Mouse (Mus musculus) liver, embryonic 14.5 days (tissue): ENCODE results near the gene Fcgrt. TPM values are rescaled to one million over a fixed set of nuclear protein-coding genes. Genes with fewer than 3 reads are reported as not detected.

Source experiments
- ATAC-seq: fragments of 200-750 bp; cut with Nextera tagmentation; 2 replicates; pipeline ENCODE4 v1.8.0; 2017; ENCODE audit warnings: moderate number of reproducible peaks, mild to moderate bottlenecking, moderate library complexity; ENCODE audit not compliant: insufficient read depth
- DNase-seq, 3 experiments: peaks; one replicate each; pipeline ENCODE4 v3.0.0-alpha.2; 2012 to 2013; ENCODE audit warnings: low read depth in 3 of 3, low spot score in 3 of 3
- H3K27ac ChIP-seq: fragments of 300-500 bp; sonication (generic); 2 replicates; pipeline ENCODE4 v1.5.1; 2014; ENCODE audit warnings: moderate library complexity, mild to moderate bottlenecking, control low read depth, inconsistent platforms
- H3K27me3 ChIP-seq: fragments of 300-500 bp; sonication (generic); 2 replicates; pipeline ENCODE4 v1.6.1; 2014; ENCODE audit warnings: mild to moderate bottlenecking, low read length, moderate library complexity; ENCODE audit not compliant: control insufficient read depth, insufficient read depth
- H3K36me3 ChIP-seq: fragments of 300-500 bp; sonication (generic); replicated peaks from 2 replicates; pipeline ENCODE4 v1.6.1; 2014; ENCODE audit warnings: low read depth; ENCODE audit not compliant: control insufficient read depth, insufficient read depth
- H3K4me1 ChIP-seq, 2 experiments: fragments of 200-500 bp in 1 of 2; fragments of 300-500 bp in 1 of 2; sonication (generic) in 1 of 2; replicated peaks; 2 replicates each; pipeline ENCODE4 v1.6.1; 2012 to 2014; ENCODE audit warnings: antibody characterized with exemption in 1 of 2, inconsistent platforms in 1 of 2, low read length in 1 of 2; ENCODE audit not compliant: control insufficient read depth in 2 of 2, insufficient read depth in 2 of 2
- H3K4me2 ChIP-seq: fragments of 300-500 bp; sonication (generic); 2 replicates; pipeline ENCODE4 v1.6.1; 2014; ENCODE audit warnings: low read depth, mild to moderate bottlenecking, control low read depth, moderate library complexity
- H3K4me3 ChIP-seq, 2 experiments: fragments of 200-500 bp in 1 of 2; fragments of 300-500 bp in 1 of 2; sonication (generic) in 1 of 2; 2 replicates each; pipeline ENCODE4 v1.5.1; 2012 to 2014; ENCODE audit warnings: low read depth in 2 of 2, low read length in 2 of 2, mild to moderate bottlenecking in 2 of 2, control low read depth in 1 of 2, inconsistent platforms in 1 of 2, moderate library complexity in 1 of 2; ENCODE audit not compliant: insufficient read depth in 1 of 2
- H3K9ac ChIP-seq: fragments of 300-500 bp; sonication (generic); replicated peaks from 2 replicates; pipeline ENCODE4 v1.6.1; 2014; ENCODE audit warnings: mild to moderate bottlenecking, control low read depth, moderate library complexity
- H3K9me3 ChIP-seq: fragments of 300-500 bp; sonication (generic); 2 replicates; pipeline ENCODE4 v1.6.1; 2016; ENCODE audit warnings: low read length, mixed read lengths; ENCODE audit not compliant: control insufficient read depth
- CTCF ChIP-seq: IDR thresholded peaks from 2 replicates; pipeline ENCODE4 v1.5.1; 2016; ENCODE audit warnings: antibody characterized with exemption, low read depth, control low read depth
- EP300 ChIP-seq: IDR thresholded peaks from 2 replicates; pipeline ENCODE4 v1.6.1; 2016; ENCODE audit warnings: antibody characterized with exemption, low read depth
- WGBS: fragments of 180-500 bp; shearing (Covaris S2); extraction: QIAGEN DNeasy Blood & Tissue Kit; methylation state at CpG from one replicate; pipeline ENCODE4 v1.1.7; 2014; ENCODE audit not compliant: insufficient replicate concordance; 5-methylcytosine and 5-hydroxymethylcytosine counted together
- polyA plus RNA-seq, 2 experiments: library from polyadenylated mRNA; depleted of rRNA in 1 of 2; stranded (reverse) in 1 of 2; unstranded in 1 of 2; fragments of >200 nt; fragmentation: Nextera tagmentation in 1 of 2; extraction: Ambion mirVana in 1 of 2; gene quantifications; 2 replicates each; pipeline versions ENCODE4 v1.2.1 to v1.2.3; 2012 to 2014

The Fcgrt gene
- polyA plus RNA-seq, 2 experiments = 14.9 to 35.5 TPM

DNA sequence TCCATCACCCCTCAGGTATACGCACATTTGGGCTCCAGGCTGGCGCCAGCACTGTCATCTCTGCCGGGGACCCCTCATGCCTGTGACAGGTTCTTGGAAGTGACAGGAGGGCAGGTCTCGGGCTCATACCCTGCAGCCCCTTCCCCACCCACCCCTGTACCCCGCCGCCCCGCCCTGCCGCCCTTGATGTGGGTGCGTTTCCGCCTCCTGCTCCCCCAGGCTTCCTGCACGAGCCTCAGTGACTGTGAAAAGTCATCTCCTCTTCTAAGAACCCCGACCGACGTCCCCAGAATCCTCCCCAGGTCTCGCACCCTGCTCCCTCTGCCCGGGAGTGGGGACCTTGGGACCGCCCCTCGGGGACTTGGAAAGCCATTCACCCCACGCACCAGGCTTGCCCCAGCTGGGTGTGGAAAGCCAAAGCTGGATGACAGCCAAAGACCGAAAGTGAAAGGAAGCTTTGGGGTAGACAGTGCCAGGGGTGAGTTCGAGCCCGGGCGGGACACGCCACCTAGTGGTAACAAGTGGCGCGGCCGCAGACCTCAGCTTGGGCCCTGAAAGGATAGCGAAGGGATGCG lies 32.4 kb upstream of the Fcgrt start, which contains the start of the genes Gm45713 and Flt3l:
Gene Gm45713, minus strand, starts transcription at position 239 of the 575 bp plus-strand sequence.
Gene Flt3l, minus strand, starts transcription at position 440 of the 575 bp plus-strand sequence.
- Histone ChIP-seq H3K4me1 (peaks cover 20 to 42% of the 10 kb centered on the region in 2 experiments), H3K36me3 (no peaks in the 10 kb centered on the region), H3K27me3 (no peaks in the 10 kb centered on the region), H3K4me3 (peak within 1 kb of the TSS; percentile 74 to 79), H3K4me2 (peak within 1 kb of the TSS; percentile 67), H3K27ac (peak within 1 kb of the TSS; percentile 51), H3K9me3 (no peaks in the 10 kb centered on the region), H3K9ac (peak within 1 kb of the TSS; percentile 70)
- WGBS = under 1% methylated on average over 29 of the region's 29 CpGs
- ATAC-seq (peak; percentile 70), DNase-seq (peak; percentile 78 to 84 (median 79))
- peak; percentile 100 for TF ChIP-seq CTCF
- no peak for TF ChIP-seq EP300

DNA sequence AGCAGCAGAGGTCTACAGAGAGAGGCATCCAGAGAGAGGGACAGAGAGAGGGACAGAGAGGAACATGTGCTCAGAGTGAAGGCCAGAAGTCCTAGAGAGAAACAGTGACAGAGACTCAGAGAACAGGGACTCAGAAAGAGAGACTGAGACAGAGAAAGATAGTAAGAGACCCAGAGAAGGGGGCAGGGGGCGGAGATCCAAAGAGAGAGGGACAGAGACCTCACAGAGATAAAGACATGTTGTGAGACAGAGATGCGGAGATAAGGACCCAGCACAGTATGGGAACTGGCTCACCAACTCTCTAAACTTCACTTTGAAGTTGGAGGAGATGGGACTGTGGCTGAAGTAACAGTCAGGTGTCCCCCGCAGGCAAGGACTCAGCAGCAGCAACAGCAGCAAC lies 31.7 kb upstream of the Fcgrt start:
- Histone ChIP-seq H3K4me2 (peak overlapping the region; percentile 67), H3K4me1 (peaks cover 20 to 42% of the 10 kb centered on the region in 2 experiments), H3K27ac (peak overlapping the region; percentile 51), H3K9me3 (no peaks in the 10 kb centered on the region), H3K9ac (peak overlapping the region; percentile 70), H3K27me3 (no peaks in the 10 kb centered on the region), H3K4me3 (peak overlapping the region; percentile 74 to 79), H3K36me3 (no peaks in the 10 kb centered on the region)
- no peak for DNase-seq
- TF ChIP-seq EP300 (no peak; the same call in 1 of the 2 replicates), CTCF (no peak)
- WGBS = 14% methylated on average over 3 of the region's 3 CpGs
- peak; percentile 6; the same call in 1 of the 2 replicates for ATAC-seq

DNA sequence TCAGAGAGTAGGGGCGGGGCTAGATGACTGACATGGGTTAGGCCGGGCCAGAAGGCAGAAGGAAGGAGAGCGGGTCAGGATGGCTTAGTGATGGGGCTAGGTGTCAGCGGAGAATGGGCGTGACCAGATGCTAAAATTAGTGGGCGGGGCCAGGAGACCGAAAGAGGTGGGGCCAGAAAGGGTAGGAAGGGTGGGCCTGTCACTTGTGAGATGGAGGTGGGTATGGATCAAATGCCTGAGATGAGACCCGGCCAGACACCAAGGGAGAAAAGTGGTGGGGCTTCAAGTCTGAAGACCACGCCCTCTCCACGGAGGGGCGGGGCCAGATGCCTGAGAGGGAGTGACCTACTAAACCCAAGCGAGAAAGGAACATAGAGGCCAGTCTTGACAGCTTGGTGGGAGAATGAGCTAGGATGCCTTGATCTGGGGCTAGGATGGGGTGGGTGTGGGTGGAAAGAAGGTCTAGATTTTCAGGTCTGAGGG lies 30.9 kb upstream of the Fcgrt start:
- no peaks in the 10 kb centered on the region for H3K27me3 ChIP-seq
- 2% methylated on average over 12 of the region's 12 CpGs for WGBS
- peak overlapping the region; percentile 51; the same call in 1 of the 2 replicates for H3K27ac ChIP-seq
- peak overlapping the region; percentile 70 for H3K9ac ChIP-seq
- DNase-seq (peak; percentile 63 to 76 (median 66)), ATAC-seq (peak; percentile 36)
- no peaks in the 10 kb centered on the region for H3K9me3 ChIP-seq
- H3K36me3 ChIP-seq = no peaks in the 10 kb centered on the region
- peaks cover 27 to 44% of the 10 kb centered on the region in 2 experiments for H3K4me1 ChIP-seq
- H3K4me2 ChIP-seq = peak overlapping the region; percentile 67
- H3K4me3 ChIP-seq = peak overlapping the region; percentile 16 to 74
- no peak for TF ChIP-seq CTCF
- no peak for TF ChIP-seq EP300

DNA sequence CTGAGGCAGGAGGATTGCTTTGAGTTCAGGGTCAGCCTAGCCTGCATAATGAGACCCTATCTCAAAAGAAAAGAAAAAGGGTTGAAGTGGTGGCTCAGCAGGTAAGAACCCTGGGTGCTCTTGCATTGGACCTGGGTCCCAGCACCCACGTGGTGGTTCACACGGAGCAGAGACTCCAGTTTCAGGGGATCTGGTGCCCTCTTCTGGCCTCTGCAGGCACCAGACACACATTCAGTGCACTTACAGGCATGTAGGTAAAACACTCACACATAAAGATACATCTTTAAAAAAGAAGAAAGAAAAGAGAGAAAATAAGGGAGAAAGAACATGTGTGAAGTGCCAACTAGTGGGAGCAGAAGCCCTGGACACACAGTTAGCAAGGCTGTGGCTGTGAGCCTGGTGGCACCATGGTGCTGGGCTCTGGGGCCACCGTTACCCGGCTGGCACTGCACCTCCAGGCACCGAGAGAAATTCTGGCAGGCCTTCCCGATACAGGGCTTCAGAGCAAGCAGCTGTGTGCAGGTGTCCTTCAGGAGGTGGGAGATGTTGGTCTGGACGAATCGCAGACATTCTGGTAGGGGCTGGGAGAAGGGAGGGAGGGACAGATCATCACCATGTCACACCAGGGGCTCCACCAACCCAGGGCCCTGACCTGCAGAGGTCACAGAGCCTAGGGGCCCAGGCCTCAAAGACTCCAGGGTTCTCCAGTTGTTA lies 30.0 kb upstream of the Fcgrt start:
- 81% methylated on average over 8 of the region's 8 CpGs for WGBS
- ATAC-seq (no peak), DNase-seq (no peak)
- Histone ChIP-seq H3K27me3 (no peaks in the 10 kb centered on the region), H3K9ac (no peak overlapping the region), H3K4me1 (peaks cover 27 to 42% of the 10 kb centered on the region in 2 experiments), H3K27ac (no peak overlapping the region), H3K4me3 (no peak overlapping the region), H3K9me3 (no peaks in the 10 kb centered on the region), H3K36me3 (no peaks in the 10 kb centered on the region), H3K4me2 (no peak overlapping the region)
- no peak for TF ChIP-seq EP300
- peak; percentile 58 for TF ChIP-seq CTCF

DNA sequence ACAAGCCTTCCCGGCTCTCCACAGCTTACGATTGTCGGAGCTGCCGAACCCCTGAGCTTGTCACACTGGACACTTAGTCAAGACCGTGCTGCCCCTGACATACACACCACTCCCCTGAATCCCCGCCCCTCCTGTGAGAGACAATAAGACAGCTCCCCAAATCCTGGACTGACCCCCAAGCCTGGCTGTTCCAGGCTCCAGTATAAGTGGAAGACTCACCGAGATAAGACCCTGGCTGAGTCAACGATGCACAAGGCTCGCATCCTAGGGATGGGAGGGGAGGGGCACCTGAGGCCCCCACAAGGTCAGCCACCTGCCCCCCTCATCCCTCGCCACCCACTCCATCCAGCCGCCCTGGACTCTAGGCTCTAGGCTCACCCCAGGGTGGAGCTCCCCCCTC lies 28.2 kb upstream of the Fcgrt start:
- TF ChIP-seq CTCF = no peak
- TF ChIP-seq EP300 = no peak
- H3K4me1 ChIP-seq = peaks cover 15 to 27% of the 10 kb centered on the region in 2 experiments
- no peak overlapping the region for H3K4me2 ChIP-seq
- H3K9ac ChIP-seq = no peak overlapping the region
- no peaks in the 10 kb centered on the region for H3K9me3 ChIP-seq
- DNase-seq = no peak
- peaks cover 7% of the 10 kb centered on the region for H3K36me3 ChIP-seq
- 79% methylated on average over 11 of the region's 11 CpGs for WGBS
- H3K27me3 ChIP-seq = no peaks in the 10 kb centered on the region
- no peak overlapping the region for H3K27ac ChIP-seq
- no peak overlapping the region for H3K4me3 ChIP-seq
- ATAC-seq = no peak
